Mouse (Mus musculus) fibroblast of lung, adult 2 months (primary cell): ENCODE results near the gene Shroom2.
"Not testable (repeated sequence)": the region's sequence is repeated elsewhere in the genome, so short reads cannot be mapped to it uniquely, and the experiment has no call there.

ENCODE experiments used
- DNase-seq: peaks from one replicate; pipeline ENCODE4 v3.0.0-alpha.2; 2011; ENCODE audit warnings: low read depth

The Shroom2 gene

DNA sequence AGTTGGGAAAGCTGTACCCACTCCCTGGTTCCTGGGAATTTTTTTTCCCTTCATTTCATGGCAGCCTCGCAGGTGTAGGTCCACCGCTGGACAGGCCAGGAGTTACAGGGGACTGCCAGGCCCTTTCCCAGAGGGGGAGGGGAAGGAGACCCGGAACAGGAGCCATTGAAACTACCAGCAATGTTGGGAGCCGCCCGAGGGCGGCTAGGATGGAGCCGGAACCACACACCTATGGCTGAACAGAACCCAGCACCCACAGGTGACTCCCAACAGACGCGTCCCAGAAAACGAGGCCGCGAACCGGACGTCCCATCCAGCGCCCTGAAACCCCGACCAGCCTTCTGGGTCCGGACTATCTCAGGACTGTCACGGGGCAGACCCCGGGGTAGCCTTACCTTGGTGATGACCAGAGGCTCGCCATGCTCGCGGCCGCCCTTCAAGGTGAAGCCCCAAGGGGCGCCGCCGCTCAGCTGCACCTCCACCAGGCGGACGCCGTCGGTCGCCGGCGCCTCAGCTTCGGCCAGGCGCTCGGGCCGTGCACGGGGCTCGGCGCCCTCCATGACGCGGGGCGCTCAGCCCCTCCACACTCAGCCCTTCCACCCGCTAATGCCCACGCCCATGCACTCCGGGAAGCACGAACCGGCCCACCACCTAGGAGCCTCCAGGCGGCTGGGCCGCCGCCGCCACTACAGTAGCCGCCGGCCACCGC lies at the start of gene Shroom2:
Shroom2 (minus strand) TSS at position 575 of the 709 bp plus-strand sequence.
- DNase-seq = no peak

DNA sequence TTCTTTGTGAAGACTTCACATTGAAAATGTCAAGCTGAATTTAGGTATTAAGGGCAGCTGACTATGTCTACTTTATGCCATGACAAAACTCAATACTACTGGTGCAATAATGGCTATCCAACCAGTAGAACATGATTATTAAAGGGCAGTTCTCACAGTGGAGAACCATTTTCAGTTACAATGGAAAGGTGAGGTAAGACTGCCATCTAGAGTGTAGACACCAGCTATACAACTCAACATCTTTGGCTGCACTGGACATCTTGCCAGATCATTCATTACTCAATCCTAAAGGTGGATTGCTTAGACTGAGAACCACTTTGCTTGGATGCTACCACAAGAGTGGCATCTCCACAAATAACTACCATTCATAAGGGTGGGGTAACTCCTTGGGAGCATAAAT lies 49.7 kb upstream of the Shroom2 start:
- peak; percentile 20 for DNase-seq

DNA sequence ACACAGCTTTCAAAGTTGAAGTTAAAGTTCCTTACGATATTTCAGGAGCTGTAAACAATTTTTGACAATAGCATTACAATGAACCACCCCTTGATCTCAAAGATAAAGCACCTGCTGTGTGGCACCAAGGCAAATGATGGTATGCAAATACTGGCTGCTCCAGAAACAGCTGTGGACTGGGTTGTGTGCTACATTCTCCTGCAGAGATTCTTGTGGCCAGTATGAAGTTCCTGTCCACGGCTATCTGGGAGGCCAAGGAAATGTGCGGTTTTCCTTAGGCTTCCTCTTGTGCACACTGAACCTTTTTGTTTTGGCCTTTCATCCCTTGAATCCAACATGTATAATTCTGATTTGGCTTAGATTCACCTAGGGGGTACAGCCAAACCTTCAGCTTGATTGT lies 44.1 kb upstream of the Shroom2 start:
- peak; percentile 70 for DNase-seq

DNA sequence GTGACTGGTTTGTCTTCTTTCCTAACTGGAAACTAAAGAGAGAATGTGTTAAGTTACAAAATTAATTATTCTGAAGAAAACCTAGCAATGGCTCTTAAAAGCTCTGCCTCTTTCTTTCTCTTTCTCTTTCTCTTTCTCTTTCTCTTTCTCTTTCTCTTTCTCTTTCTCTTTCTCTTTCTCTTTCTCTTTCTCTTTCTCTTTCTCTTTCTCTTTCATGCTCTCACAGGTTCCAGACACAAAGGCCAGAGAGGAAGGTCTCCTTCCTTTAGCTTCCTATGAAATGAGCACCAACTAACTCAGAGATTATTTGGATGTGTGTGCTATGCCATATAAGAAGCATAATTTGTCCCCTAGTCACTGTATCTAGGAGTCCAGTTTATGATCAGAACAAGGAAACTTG lies 36.1 kb upstream of the Shroom2 start:
- DNase-seq = no peak

DNA sequence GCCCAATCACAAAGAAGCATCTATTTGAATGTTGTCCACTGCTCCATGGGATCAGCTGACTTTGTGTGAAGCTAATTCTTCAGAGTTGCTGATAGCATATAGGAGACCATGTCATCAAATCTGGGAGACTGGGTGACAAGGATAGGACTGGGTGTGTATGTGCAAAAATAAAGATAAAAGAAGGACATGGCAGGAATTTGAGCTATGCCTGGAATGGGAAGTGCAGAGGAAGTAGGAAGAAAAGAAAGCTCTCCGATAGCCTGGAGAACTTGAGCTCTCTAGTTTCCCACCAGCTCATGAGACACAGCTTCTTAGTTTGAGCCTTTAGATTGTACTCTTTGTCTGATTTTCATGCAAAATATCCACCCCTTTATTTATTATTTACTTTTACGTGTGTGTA lies 19.3 kb upstream of the Shroom2 start:
- no peak for DNase-seq

DNA sequence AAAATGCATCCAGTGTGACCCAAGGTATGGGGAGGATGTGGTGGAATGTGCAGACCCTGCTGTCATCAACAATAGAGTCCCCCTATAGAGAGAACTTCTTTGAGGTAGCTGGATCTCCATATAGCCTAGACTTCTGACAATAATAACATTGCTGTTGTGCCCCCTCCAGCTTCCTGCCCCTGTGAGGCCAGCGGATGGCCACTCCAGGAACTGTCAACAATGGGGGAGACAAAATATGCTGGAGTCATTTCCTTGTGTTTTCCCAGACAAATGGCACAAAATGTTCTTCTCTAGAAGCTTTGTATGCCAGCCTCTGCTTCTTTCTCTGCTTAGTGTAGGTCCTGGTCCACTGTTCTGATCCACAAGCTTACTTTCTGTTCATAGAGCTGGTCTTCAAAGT lies 18.9 kb upstream of the Shroom2 start:
- no peak for DNase-seq

DNA sequence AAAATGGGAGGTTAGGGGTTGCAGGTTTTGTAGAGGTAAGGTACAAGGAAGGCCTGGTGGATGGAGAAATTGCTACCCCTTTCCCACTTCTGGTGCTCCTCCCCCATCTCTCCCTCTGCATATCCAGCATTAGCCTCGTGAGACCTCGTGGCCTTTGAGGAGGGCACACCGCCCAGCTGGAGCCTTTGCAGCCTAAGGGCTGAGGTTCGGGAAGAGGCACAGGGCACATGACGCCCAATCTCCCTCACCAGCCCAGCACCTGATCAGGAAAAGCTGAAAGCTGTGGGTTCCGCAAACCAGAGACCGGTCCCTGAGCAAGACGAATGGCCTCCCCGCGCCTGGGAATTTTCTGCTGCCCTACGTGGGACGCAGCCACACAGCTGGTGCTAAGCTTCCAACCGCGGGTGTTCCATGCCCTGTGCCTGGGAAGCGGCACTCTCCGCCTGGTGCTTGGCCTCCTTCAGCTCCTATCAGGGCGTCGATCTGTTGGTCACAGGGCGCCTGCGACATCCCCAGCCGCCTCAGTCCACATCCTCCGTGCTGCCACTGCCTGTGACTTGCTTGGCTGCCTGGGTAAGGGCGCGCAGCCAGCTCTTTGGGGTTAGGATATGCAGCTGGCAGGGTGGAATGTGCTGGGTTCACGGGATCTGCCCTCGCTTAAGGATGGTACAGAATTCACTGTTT lies 12.6 kb upstream of the Shroom2 start, which contains the start of gene Gpr143:
Gpr143 (plus strand) TSS at position 202 of the 684 bp plus-strand sequence.
- no peak for DNase-seq

DNA sequence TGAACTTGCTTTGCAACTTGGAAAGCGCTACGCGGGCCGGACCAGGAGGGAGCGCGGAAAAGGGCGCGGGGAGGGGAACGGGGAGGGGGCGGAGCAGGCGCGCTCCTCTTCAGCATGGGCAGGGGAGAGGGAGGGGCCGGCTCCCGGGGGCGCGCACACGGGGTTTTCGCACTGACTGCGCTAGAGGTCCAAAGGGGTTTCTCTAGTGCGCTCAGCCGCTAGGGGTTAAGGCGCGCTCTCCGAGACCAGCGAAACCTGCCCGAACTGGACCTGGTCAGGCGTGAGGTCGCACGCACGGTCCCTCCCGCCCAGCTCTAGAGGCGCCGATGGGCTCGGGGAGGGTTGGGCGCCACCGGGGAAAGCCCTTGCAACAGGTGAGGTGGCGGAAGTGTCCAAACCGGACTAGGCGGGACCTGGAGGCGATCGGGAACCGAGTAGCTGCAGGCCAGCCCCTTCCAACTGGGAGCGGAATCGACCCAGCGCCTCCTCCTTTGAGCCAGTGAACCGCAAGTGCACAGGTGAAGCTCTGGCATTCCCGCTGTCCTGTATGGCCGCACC lies 414 bp upstream of the Shroom2 start:
- DNase-seq = no peak

DNA sequence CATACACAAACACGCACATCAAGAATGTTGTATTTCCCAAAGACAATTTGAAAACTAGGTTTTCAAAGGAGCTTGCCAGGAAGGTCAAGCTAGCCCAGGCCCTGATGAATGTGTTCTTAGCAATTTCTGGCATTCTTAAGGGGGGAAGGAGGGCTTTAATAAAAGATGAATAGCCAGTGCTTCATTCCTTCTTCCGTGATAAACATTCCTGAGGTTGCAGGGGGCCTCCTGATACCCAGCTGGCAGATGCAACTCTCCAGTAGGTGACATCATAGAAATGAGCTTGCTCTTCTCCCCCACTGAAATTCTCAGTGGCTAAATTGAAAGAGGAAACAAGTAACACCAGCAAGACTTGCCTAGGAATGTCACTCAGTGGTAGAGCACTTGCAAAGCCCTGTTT lies 5.1 kb downstream of the Shroom2 start:
- no peak for DNase-seq

DNA sequence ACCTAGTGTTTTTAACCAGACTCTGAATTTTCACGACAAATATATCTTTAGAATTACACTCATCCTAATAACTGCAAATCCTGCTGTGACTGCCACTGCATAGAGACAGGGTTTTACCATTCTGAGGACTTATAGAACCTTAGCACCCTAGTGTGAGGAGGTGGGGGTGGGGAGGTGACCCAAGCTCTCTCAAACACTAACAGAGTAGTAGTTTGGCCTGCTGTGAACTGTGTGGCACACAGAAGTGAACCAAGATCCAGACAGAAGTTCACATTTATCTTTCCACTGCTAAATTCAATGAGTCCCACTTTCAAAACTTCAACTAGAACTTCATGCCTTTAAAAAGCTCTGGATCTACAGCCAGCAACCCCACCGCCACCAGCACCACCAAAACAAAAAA lies 6.4 kb downstream of the Shroom2 start:
- no peak for DNase-seq

DNA sequence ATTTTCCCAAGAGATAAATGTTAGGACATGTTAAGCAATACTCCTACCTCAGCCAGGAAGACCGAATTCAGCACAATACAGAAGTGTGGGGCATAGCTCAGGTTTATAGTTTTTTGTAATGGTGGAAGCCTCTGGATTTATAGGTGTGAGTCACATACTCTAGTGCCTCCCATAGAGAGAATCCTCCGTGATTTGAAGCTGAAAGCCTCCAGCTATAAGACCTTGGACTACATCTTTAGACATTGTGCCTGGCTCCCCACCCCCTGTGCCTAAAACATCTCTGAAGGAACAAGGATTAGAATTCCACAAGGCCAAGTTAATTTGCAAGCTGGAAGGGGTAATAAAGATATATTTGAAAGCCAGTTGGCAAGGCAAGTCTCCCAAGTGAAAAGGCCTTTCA lies 6.8 kb downstream of the Shroom2 start:
- no peak for DNase-seq

DNA sequence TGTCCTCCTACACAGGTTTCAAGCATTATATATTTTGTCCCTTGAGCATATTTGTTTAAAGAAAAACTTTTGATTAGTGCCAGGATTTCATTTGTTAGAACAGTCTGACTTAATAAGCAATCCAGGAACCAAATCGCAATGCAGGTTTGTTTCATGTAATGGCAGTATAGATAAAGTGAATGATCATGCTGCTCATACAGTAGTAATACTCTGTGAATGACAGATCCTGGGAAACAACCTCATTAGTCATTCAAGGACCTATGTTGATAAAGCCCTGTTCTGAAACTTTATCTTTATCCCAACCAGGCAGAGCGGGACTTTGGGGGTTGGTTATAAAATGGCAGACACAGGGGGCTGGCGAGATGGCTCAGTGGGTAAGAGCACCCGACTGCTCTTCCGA lies 13.0 kb downstream of the Shroom2 start:
- no peak for DNase-seq

DNA sequence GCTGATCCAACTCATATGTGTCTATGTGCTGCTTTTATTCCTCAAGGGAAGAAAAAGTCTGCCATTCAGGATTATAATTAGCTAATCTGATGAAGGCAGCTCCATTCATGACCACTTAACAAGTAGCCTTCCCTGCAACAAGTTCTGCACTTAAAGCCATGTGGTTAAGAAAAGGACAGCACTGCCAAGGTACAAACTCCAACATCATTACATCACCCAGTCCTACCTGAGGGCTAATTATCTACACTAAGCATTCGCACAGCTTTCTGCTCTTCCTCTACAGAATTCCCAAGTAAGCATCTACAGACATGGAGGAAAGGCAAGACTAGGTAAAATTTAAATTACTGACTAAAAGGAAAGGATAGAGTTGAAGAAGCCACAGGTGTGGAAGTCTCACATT lies 13.4 kb downstream of the Shroom2 start:
- no peak for DNase-seq

DNA sequence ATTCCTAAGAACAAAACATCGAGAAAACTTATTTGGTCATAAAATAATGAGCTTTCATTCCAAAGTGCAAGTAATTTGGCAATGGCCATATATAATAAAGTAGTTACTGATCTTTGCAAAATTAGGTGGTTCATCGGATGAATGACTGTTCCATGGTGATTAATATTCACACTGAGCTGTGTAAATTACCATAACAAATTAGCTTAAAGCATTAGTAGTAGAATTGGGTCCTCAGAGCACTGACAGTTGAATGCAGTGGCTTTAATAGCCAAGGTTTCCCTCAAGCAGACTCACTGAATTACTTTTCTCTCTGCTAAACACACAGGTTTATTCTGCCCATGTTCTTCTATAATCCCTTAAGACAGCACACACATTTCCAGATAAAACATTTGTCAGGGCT lies 23.3 kb downstream of the Shroom2 start:
- DNase-seq = no peak

DNA sequence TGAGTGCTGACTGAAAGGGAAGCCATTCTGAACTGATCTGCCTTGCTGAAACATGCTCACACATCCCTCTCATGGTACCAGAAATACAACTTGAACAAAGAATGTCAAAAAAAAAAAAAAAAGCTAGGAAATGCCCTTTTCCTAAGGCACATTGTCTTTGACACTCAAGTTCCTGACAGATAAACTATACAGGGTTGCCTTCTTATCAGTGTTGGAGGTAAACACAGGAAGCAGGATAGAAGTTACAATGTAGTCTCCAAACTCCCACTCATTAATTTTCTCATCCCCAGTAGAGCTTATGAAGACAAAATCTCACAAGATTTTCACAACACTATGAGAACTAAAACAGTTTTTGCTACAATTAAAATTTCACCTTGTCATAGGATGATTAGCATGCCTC lies 25.6 kb downstream of the Shroom2 start:
- DNase-seq = no peak

DNA sequence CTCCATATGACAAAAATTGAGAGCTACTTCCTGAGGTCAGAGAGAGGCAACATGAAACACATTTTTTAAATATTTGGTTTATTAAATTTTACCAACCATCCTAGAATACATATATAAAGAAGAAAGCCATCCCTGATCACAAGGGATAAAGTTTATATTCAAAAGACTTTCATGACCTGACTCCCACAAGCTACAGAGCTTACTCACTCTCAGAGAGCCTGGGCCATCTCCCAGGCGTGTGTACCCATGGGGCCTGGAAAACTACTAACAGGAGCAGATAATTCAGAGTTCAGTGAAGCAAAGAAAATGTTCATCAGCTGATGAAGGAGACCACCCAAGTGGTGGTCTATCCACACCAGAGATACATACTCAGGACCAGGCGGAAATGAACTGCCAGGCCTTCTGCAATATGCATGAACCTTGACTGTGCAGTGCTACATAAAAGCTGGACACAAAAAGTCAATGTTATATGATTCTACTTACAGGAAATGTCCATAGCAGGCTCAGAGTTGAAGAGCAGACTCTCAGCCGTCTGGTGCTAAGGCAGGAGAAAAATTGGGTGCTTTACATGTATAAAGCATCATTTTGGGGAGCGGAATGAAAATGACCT lies 30.4 kb downstream of the Shroom2 start:
- no peak for DNase-seq

DNA sequence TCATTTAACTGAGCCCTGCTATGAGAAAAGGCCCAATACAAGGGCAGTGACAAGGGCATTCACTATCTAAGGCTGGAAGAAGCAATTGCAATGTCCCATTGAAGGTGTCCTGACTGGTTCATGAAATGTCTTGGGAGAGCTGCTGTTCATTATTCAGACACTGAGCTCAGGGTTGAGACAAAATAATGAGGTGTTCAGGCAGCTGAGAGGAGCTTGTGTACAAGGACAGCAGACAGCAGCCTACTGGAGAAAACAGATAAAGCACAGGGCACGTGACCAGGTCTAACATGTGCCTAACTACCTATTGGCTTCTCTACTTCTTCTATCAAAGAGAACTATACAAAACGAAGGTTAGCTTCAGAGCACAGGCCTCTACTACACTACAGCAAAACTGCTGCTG lies 31.1 kb downstream of the Shroom2 start:
- DNase-seq = no peak

DNA sequence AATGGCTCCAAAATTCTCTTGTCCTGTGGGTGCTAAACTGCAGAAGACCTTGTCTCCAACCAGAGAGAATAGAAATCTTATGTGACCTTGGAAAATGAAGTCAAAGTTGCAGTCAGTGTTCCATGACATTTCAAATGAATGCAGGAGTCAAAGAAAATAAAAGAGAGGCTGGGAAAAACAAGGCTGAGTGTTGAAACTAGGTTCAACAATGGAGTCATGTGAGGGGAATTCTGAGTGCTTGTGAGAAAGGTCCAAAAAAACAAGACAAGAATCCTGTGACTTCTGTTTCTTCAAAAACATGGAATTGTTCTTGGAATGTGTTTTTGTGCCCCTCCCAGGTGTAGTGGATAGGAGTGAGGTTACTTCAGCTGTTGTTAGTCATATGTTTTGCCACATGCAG lies 34.0 kb downstream of the Shroom2 start:
- DNase-seq = peak; percentile 21

DNA sequence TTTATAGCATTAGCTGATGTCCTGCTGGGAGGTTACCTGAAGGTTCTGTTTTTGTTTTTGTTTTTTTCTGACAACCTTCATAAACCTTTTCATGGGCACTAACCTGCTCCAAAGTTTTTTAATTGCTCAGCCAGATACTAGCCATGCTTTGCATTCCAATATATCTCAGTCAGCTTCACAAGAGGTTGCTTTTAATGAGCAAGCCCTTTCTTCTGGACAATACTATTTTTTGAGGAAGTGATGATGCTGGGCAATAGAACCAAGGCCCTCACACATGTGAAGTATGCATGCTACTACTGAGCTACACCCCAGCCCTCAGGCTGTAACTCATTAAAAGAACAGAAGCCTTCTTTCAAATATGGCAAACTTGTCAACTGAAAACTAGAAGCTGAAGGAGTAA lies 52.6 kb downstream of the Shroom2 start:
- no peak for DNase-seq

DNA sequence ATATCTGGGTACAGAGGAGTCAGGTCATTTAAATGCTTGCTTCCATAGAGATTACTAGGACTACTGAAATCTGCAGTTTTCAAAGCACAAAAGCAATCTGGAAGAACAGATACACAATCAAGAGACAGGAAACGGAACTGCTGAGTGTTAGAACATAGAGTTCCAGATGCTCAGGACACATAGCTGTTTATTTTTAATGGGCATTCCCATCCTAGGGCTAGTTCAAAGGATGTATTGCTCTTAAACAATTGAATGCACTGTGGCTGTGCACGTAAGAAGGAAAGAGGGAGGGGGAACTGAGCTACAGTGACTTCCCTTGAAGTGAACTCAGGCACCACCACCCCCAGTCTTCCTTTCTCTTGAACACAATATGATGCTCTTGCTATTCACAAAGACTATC lies 58.5 kb downstream of the Shroom2 start:
- not testable (repeated sequence) for DNase-seq

DNA sequence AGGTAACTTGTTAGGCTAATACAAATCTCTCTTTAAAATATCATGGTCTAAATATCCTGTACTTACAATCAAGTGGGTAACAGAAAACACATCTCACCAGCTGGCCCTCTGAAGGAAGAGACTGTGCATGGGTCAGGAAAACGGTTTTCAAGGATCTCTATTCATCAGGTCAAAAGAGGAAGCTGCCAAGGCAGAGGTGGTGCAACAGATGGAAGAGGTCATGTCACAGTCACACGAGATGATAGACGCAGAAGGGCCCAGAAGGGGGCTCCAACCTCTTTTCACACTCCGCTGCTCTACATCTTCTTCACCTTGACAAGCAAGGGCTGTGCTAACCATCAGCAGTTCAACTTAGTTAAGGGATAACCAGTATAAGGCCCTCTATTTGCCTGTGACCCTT lies 60.9 kb downstream of the Shroom2 start:
- no peak for DNase-seq

DNA sequence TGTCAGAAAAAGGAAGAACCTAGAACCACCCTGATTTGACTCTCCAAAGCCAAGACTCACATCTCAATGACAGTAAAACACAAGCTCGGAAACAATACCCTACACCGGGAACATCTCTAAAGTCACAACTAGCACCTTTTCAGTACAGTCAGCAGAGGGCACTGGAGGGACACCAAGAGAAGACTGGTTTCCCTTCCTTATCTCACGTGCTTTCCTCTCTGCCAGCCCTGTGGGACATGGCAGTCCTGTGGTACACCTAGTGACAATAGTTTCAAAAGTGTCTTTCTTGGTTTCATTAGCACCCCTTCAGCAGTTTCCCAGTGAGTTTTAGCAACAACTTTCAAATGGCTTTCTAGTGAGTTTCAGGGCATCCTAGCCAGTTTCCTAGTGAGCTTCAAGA lies 63.9 kb downstream of the Shroom2 start:
- DNase-seq = no peak

DNA sequence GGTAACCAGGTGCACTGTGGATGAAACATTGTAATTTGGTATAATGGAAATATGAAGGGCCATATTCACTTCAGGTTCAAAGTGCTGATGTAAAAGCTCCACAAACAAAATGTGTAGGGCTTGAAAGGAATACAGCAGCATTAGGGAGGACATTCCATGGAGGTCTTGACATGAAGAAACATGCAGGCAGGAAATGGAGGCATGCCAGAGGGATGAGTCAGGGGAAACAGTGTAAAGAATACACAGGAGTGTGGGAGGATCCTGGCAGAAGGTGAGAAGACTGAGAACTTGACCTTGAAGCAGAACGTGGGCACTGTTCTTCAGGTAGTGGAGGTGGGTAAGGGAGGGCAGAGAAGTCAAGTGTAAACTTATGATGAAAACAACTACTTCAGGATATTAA lies 65.6 kb downstream of the Shroom2 start:
- no peak for DNase-seq
